Mouse (Mus musculus) MEL (cell line): ENCODE data around the gene Tex44. TPM values are rescaled to one million over a fixed set of nuclear protein-coding genes. Genes with fewer than 3 reads are reported as not detected.

Experiments
- DNase-seq: peaks from one replicate; pipeline ENCODE4 v3.0.0; 2011; ENCODE audit warnings: low read depth, low spot score
- H3K27ac ChIP-seq: 2 replicates; pipeline ENCODE4 v1.5.1; 2012; ENCODE audit warnings: low read depth, mild to moderate bottlenecking, control low read depth, low read length, moderate library complexity; ENCODE audit not compliant: control insufficient read depth
- H3K27me3 ChIP-seq, 2 experiments: fragments of 150-350 bp in 1 of 2; sonication (generic) in 1 of 2; 2 replicates each; pipeline ENCODE4 v1.6.1; 2012; ENCODE audit warnings: low read length in 2 of 2, mild to moderate bottlenecking in 2 of 2, improper control_type of control experiment in 1 of 2, moderate library complexity in 1 of 2; ENCODE audit not compliant: insufficient read depth in 2 of 2, control insufficient read depth in 1 of 2
- H3K36me3 ChIP-seq, 2 experiments: 2 replicates each; pipeline ENCODE4 v1.6.1; 2012 to 2014; ENCODE audit warnings: low read length in 2 of 2, improper control_type of control experiment in 1 of 2, inconsistent platforms in 1 of 2, mild to moderate bottlenecking in 1 of 2; ENCODE audit not compliant: insufficient read depth in 2 of 2, control insufficient read depth in 1 of 2
- H3K4me1 ChIP-seq, 2 experiments: fragments of 150-350 bp in 1 of 2; sonication (generic) in 1 of 2; 2 replicates each; pipeline ENCODE4 v1.6.1; 2012; ENCODE audit warnings: low read length in 2 of 2, improper control_type of control experiment in 1 of 2, mild to moderate bottlenecking in 1 of 2; ENCODE audit not compliant: insufficient read depth in 2 of 2, control insufficient read depth in 1 of 2
- H3K4me3 ChIP-seq, 2 experiments: fragments of 150-350 bp in 1 of 2; sonication (generic) in 1 of 2; 2 replicates each; pipeline ENCODE4 v1.5.1; 2012; ENCODE audit warnings: low read depth in 2 of 2, low read length in 2 of 2, mild to moderate bottlenecking in 2 of 2, moderate library complexity in 2 of 2, control low read depth in 1 of 2, improper control_type of control experiment in 1 of 2; ENCODE audit not compliant: control insufficient read depth in 1 of 2, insufficient read depth in 1 of 2
- H3K79me2 ChIP-seq: 2 replicates; pipeline ENCODE4 v1.6.1; 2012; ENCODE audit warnings: mild to moderate bottlenecking, low read length, moderate library complexity; ENCODE audit not compliant: control insufficient read depth, poor library complexity, insufficient read depth
- H3K9ac ChIP-seq: 2 replicates; pipeline ENCODE4 v1.6.1; 2012; ENCODE audit warnings: low read depth, mild to moderate bottlenecking, control low read depth, low read length, moderate library complexity; ENCODE audit not compliant: control insufficient read depth, poor library complexity, severe bottlenecking
- H3K9me3 ChIP-seq: fragments of 150-350 bp; sonication (generic); replicated peaks from 2 replicates; pipeline ENCODE4 v1.6.1; 2012; ENCODE audit warnings: mild to moderate bottlenecking, low read length, improper control_type of control experiment, moderate library complexity; ENCODE audit not compliant: insufficient read depth
- ELF1 ChIP-seq: IDR thresholded peaks from 2 replicates; pipeline ENCODE4 v1.6.1; 2014; ENCODE audit warnings: low read depth, mild to moderate bottlenecking, inconsistent platforms, low read length, improper control_type of control experiment, moderate library complexity
- ETS1 ChIP-seq: IDR thresholded peaks from 2 replicates; pipeline ENCODE4 v1.6.1; 2012; ENCODE audit warnings: low read depth, mild to moderate bottlenecking, inconsistent platforms, low read length, improper control_type of control experiment, moderate library complexity
- HCFC1 ChIP-seq: IDR thresholded peaks from 2 replicates; pipeline ENCODE4 v1.6.1; 2012; ENCODE audit warnings: low read depth, mild to moderate bottlenecking, inconsistent platforms, low read length, improper control_type of control experiment, moderate library complexity
- KAT2A ChIP-seq: conservative IDR thresholded peaks from 2 replicates; pipeline ENCODE4 v1.6.1; 2012; ENCODE audit warnings: low read depth, low read length, improper control_type of control experiment, inconsistent platforms
- MAFK ChIP-seq: IDR thresholded peaks from 2 replicates; pipeline ENCODE4 v1.6.1; 2011; ENCODE audit warnings: low read depth, mild to moderate bottlenecking, low read length, improper control_type of control experiment, borderline replicate concordance
- MEF2A ChIP-seq: IDR thresholded peaks from 2 replicates; pipeline ENCODE4 v1.6.1; 2014; ENCODE audit warnings: low read depth, mild to moderate bottlenecking, inconsistent platforms, low read length, improper control_type of control experiment; ENCODE audit not compliant: poor library complexity, insufficient replicate concordance, severe bottlenecking; ENCODE audit errors: extremely low read depth
- MXI1 ChIP-seq: IDR thresholded peaks from 2 replicates; pipeline ENCODE4 v1.6.1; 2011; ENCODE audit warnings: mild to moderate bottlenecking, low read depth, low read length, improper control_type of control experiment
- RCOR1 ChIP-seq: IDR thresholded peaks from 2 replicates; pipeline ENCODE4 v1.6.1; 2012; ENCODE audit warnings: low read depth, mild to moderate bottlenecking, inconsistent platforms, low read length, improper control_type of control experiment
- TAL1 ChIP-seq: IDR thresholded peaks from 2 replicates; pipeline ENCODE4 v1.6.1; 2012; ENCODE audit warnings: mild to moderate bottlenecking, inconsistent platforms, low read length, moderate library complexity, mixed read lengths
- TBP ChIP-seq: IDR thresholded peaks from 2 replicates; pipeline ENCODE4 v1.8.0; 2011; ENCODE audit warnings: low read depth, low read length, improper control_type of control experiment
- TCF12 ChIP-seq: IDR thresholded peaks from 2 replicates; pipeline ENCODE4 v1.6.1; 2014; ENCODE audit warnings: low read depth, mild to moderate bottlenecking, inconsistent platforms, low read length, improper control_type of control experiment, moderate library complexity
- USF1 ChIP-seq: IDR thresholded peaks from 2 replicates; pipeline ENCODE4 v1.6.1; 2014; ENCODE audit warnings: low read depth, mild to moderate bottlenecking, inconsistent platforms, low read length, improper control_type of control experiment, moderate library complexity
- polyA plus RNA-seq, 2 experiments: library from polyadenylated mRNA; stranded (reverse) in 1 of 2; unstranded in 1 of 2; fragments of >175 nt in 1 of 2; fragments of >200 nt in 1 of 2; gene quantifications; 2 replicates each; pipeline versions ENCODE4 v1.2.1 to v1.2.4; 2012; ENCODE audit warnings: low replicate concordance in 2 of 2, low read depth in 1 of 2; ENCODE audit not compliant: insufficient read length in 2 of 2, insufficient read depth in 1 of 2, missing spikeins in 1 of 2
- total RNA-seq: library from RNA; depleted of rRNA; stranded (reverse); fragments of 300-350 nt; gene quantifications from 2 replicates; pipeline ENCODE4 v1.2.3, GENCODE M21; 2012; rRNA removed

The Tex44 gene
- total RNA-seq (not detected in 2 replicates), polyA plus RNA-seq (not detected)

- no peaks in the 10 kb centered on the region for H3K36me3 ChIP-seq
- H3K79me2 ChIP-seq, result no peaks in the 10 kb centered on the region
- no peak for TF ChIP-seq MXI1
- no peak for TF ChIP-seq USF1
- TF ChIP-seq KAT2A, result no peak
- no peak for TF ChIP-seq TCF12
- no peak for TF ChIP-seq ELF1
- no peak for TF ChIP-seq HCFC1
- H3K27ac ChIP-seq, result no peak within 1 kb of the TSS
- H3K4me3 ChIP-seq, result no peak within 1 kb of the TSS
- H3K27me3 ChIP-seq, result no peaks in the 10 kb centered on the region
- no peak within 1 kb of the TSS for H3K9ac ChIP-seq
- H3K9me3 ChIP-seq, result no peaks in the 10 kb centered on the region
- H3K4me1 ChIP-seq, result no peaks in the 10 kb centered on the region
- DNase-seq, result no peak
These were observed at the start of gene Tex44, which contains the start of gene Nmur1 for GRCm38 (mm10) chr1:86426128-86426527. TSS of gene Tex44 (plus strand) at chr1:86426329. TSS of gene Nmur1 (minus strand) at chr1:86426228.

DNA sequence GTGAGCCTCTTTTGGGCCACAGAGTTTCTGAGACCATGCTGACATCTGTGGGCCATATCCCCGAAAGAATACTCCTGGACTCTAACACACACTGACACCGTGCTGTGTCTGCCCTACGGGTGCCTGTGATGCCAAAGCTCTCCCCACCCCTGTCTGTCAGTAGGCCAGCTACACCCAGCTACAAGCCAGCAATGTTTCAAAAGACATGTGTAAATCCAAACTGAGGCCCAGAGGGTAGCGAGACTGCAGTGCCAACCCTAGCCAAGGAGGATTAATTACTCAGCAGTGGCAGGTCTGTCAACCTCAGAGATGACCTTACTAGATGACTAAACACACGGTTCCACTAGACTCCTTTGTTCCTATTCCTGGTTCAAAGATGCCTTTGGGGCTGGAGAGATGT, 49.8 kb upstream of the Tex44 start:
- peaks cover 0 to 3% of the 10 kb centered on the region in 2 experiments; a peak in 2 of 4 replicates for H3K4me1 ChIP-seq

GRCm38 (mm10) chr1:86378662-86379061, 47.5 kb upstream of the Tex44 start:
- H3K9ac ChIP-seq, result no peak overlapping the region
- H3K9me3 ChIP-seq, result no peaks in the 10 kb centered on the region
- no peaks in the 10 kb centered on the region for H3K79me2 ChIP-seq
- H3K27me3 ChIP-seq, result no peaks in the 10 kb centered on the region
- H3K4me1 ChIP-seq, result peaks cover 0 to 3% of the 10 kb centered on the region in 2 experiments; a peak in 2 of 4 replicates
- TF ChIP-seq MEF2A (no peak), ETS1 (no peak), MXI1 (no peak), TAL1 (no peak), TBP (no peak), MAFK (no peak)
- no peaks in the 10 kb centered on the region for H3K36me3 ChIP-seq
- DNase-seq, result no peak
- no peak overlapping the region for H3K4me3 ChIP-seq
- H3K27ac ChIP-seq, result no peak overlapping the region

More for the DNA sequence above, 49.8 kb upstream of the Tex44 start:
- Histone ChIP-seq H3K27ac (no peak overlapping the region), H3K9ac (no peak overlapping the region), H3K9me3 (no peaks in the 10 kb centered on the region), H3K36me3 (no peaks in the 10 kb centered on the region), H3K79me2 (no peaks in the 10 kb centered on the region)
- TF ChIP-seq RCOR1, result no peak
- TF ChIP-seq, all 39 proteins: peak for 0
- Histone ChIP-seq H3K27me3 (no peaks in the 10 kb centered on the region), H3K4me3 (no peak overlapping the region)
- DNase-seq, result no peak
